In genomic region chr19:6241274-6242107, GRCm38 (mm10) we compare ENCODE assay signal across 8 mouse cellular contexts. TPM values are rescaled to one million over a fixed set of nuclear protein-coding genes. Genes with fewer than 3 reads are reported as not detected.
DNase-seq lines count a peak whose midpoint lies in the region; ATAC-seq and TF ChIP-seq lines count a peak whose summit lies in the region.

TSS of gene Atg2a (plus strand) at chr19:6241668.

- H3K9ac ChIP-seq in hindbrain, embryonic 13.5 days: peak within 1 kb of the TSS; percentile 98

- peak within 1 kb of the TSS; percentile 76 for H3K27ac ChIP-seq in hindbrain, embryonic 13.5 days

- POLR2A ChIA-PET in Patski (lab: Charles Lee): interaction anchor here (0.6 to 1.5 kb wide), 7 partner anchors 9 to 45 kb away, joined by 3 to 7 read pairs (median 4); no protein-coding TSS in a partner anchor

- DNase-seq in Patski (ENCODE audit: low read depth, low spot score): peak; percentile 98
- DNase-seq in cerebellum, postnatal 14 days: peak; percentile 98 to 99
- peak; percentile 97 to 98 for DNase-seq in frontal cortex, postnatal 14 days (ENCODE audit: low spot score in 2 of 2)
- peak; percentile 91 to 95 for DNase-seq in layer of hippocampus, postnatal 25 days (ENCODE audit: extremely low spot score in 1 of 2, low spot score in 1 of 2)
- peak; percentile 100 for DNase-seq in lung, postnatal 25 days (ENCODE audit: low spot score)
- DNase-seq in retina, embryonic 14.5 days (ENCODE audit: low spot score): peak; percentile 99
- DNase-seq in thymus, postnatal 4 days: peak; percentile 99

- peaks cover 18% of the 10 kb centered on the region for H3K4me1 ChIP-seq in hindbrain, embryonic 13.5 days (replicated peaks)

- CTCF ChIA-PET in Patski (lab: Charles Lee): interaction anchor here (0.8 to 2.2 kb wide), 7 partner anchors 10 to 100 kb away, joined by 3 to 6 read pairs (median 3); partner anchors contain the start of gene Arl2

- H3K4me3 ChIP-seq in hindbrain, embryonic 13.5 days: peak within 1 kb of the TSS; percentile 90

- no peaks in the 10 kb centered on the region for H3K27me3 ChIP-seq in Patski
- H3K27me3 ChIP-seq in hindbrain, embryonic 13.5 days: no peaks in the 10 kb centered on the region

- no peaks in the 10 kb centered on the region for H3K9me3 ChIP-seq in hindbrain, embryonic 13.5 days

- no peak for TF ChIP-seq CTCF in Patski (IDR thresholded peaks at IDR 0.05)

- in situ Hi-C loops in Patski (cut with MboI; ENCODE audit: low pct_unique_long_range_greater_than_20kb): no loop called here

- under 1% methylated on average over 55 of the region's 55 CpGs for WGBS in hindbrain, embryonic 13.5 days

- H3K36me3 ChIP-seq in hindbrain, embryonic 13.5 days: peaks cover 30% of the 10 kb centered on the region

- peak within 1 kb of the TSS; percentile 90 for H3K4me2 ChIP-seq in hindbrain, embryonic 13.5 days

- ATAC-seq in Patski: peak; percentile 85
- peak; percentile 94 for ATAC-seq in hindbrain, embryonic 13.5 days (ENCODE audit: low FRiP score)

RNA-seq across cellular contexts. Expression of gene Atg2a, which starts in this region (rescaled TPM):
- polyA plus RNA-seq in Patski (2021): 32.5 TPM
- polyA plus RNA-seq in hindbrain, embryonic 13.5 days (2015; fragmentation: Nextera tagmentation; extraction: Ambion mirVana): 11.6 and 11.7 TPM in 2 replicates
- total RNA-seq in layer of hippocampus, postnatal 25 days (2021): 10 to 100 TPM; 31.1 to 38.3 TPM

Comparison
In these comparisons a context has a peak if more than half of its experiments do, and no peak if none do; other contexts are left out.
1. Peak in every context shown above with its lines: DNase-seq, ATAC-seq, H3K4me3 ChIP-seq and H3K27ac ChIP-seq.